In the genomic region with DNA sequence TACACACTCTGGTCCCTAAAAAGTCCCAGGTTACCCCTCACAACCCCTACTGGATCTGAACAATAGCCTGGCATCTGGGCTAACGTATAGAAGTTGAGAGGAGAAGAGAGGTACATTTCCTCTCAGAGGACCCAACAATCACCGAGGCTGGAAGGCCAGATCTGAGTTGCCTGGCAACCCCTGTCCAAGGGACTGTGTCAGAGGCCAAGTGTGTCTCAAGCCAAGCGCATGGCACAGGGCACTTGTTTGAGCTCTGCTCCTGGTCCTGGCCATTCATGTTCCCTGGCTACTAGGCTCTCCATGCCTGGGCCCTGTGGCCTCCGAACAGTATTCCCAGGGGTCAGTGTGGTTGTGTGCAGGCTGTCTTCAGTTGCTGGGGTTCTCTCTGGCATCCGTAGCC, we compare ENCODE assay signal across 25 mouse cellular contexts. TPM values are rescaled to one million over a fixed set of nuclear protein-coding genes. Genes with fewer than 3 reads are reported as not detected.
"Had no signal": no experiment of that assay in that cellular context is flagged by ENCODE, and none has a peak within 500 bp of the region (broad histone marks: within the 10 kb centered on the region; RNA-seq: fewer than 3 reads in every experiment).

No protein-coding gene starts in this region.

- H3K4me1 ChIP-seq: liver, embryonic 12.5 days; liver, embryonic 15.5 days had no signal

- ATAC-seq: liver, embryonic 12.5 days; midbrain, embryonic 13.5 days; midbrain, embryonic 16.5 days had no signal

- DNase-seq: kidney, postnatal 10 days; kidney, postnatal 36 days; layer of hippocampus, postnatal 36 days; lung, adult 18-20 months; lung, postnatal 10 days; lung, postnatal 36 days; retina, postnatal 1 day; right cerebral cortex, postnatal 25 days; spleen, adult 18-20 months; thymus, adult 18-20 months; thymus, postnatal 36 days had no signal

- H3K4me2 ChIP-seq: kidney, embryonic 15.5 days; liver, embryonic 12.5 days; liver, embryonic 15.5 days; lung, embryonic 15.5 days; midbrain, embryonic 13.5 days; neural tube, embryonic 13.5 days had no signal

- H3K36me3 ChIP-seq: kidney, embryonic 15.5 days; liver, embryonic 12.5 days; liver, embryonic 15.5 days; lung, embryonic 15.5 days; midbrain, embryonic 10.5 days; midbrain, embryonic 13.5 days; neural tube, embryonic 13.5 days had no signal

- H3K27me3 ChIP-seq: liver, embryonic 15.5 days; lung, embryonic 15.5 days; neural tube, embryonic 13.5 days had no signal

- H3K9me3 ChIP-seq: kidney, embryonic 15.5 days; liver, embryonic 12.5 days; liver, embryonic 15.5 days; lung, embryonic 15.5 days; megakaryocyte, embryonic 14.5 days; midbrain, embryonic 10.5 days; midbrain, embryonic 13.5 days; neural tube, embryonic 13.5 days had no signal

- H3K9ac ChIP-seq: kidney, embryonic 15.5 days; liver, embryonic 12.5 days; liver, embryonic 15.5 days; lung, embryonic 15.5 days; midbrain, embryonic 13.5 days; neural tube, embryonic 13.5 days had no signal

- H3K27ac ChIP-seq: kidney, embryonic 15.5 days; left cerebral cortex, adult 2 months; liver, embryonic 12.5 days; liver, embryonic 15.5 days; lung, embryonic 15.5 days; midbrain, embryonic 10.5 days; midbrain, embryonic 13.5 days; neural tube, embryonic 13.5 days had no signal

- H3K4me3 ChIP-seq: kidney, embryonic 15.5 days; left cerebral cortex, adult 2 months; liver, embryonic 12.5 days; liver, embryonic 15.5 days; lung, embryonic 15.5 days; megakaryocyte, embryonic 14.5 days; midbrain, embryonic 10.5 days; midbrain, embryonic 13.5 days; myocyte; neural tube, embryonic 13.5 days had no signal

RNA-seq across cellular contexts. Expression of gene A530016L24Rik, which starts 6.9 kb away (rescaled TPM):
- total RNA-seq: left cerebral cortex, adult 2 months; monocyte, adult 5-6 weeks; neutrophil, adult 5-6 weeks had no signal
- polyA plus RNA-seq: limb, embryonic 11.5 days; liver, embryonic 12.5 days; liver, embryonic 15.5 days; midbrain, embryonic 10.5 days had no signal

RNA-seq across cellular contexts. Expression of gene Tmem179, which starts 20.4 kb away (rescaled TPM):
- total RNA-seq: monocyte, adult 5-6 weeks; neutrophil, adult 5-6 weeks had no signal
